Mouse (Mus musculus) forebrain, embryonic 15.5 days (tissue): ENCODE measurements around the gene Tmprss13. TPM values are rescaled to one million over a fixed set of nuclear protein-coding genes. Genes with fewer than 3 reads are reported as not detected.

Experiments used
- ATAC-seq: fragments of 200-750 bp; cut with Nextera tagmentation; replicated peaks from 2 replicates; pipeline ENCODE4 v1.8.0; 2017; ENCODE audit warnings: mild to moderate bottlenecking, moderate TSS enrichment, moderate library complexity
- H3K27ac ChIP-seq: fragments of 300-500 bp; sonication (generic); replicated peaks from 2 replicates; pipeline ENCODE4 v1.5.1; 2015; ENCODE audit warnings: mild to moderate bottlenecking, inconsistent platforms
- H3K27me3 ChIP-seq: fragments of 300-500 bp; sonication (generic); 2 replicates; pipeline ENCODE4 v1.6.1; 2015; ENCODE audit warnings: inconsistent platforms
- H3K36me3 ChIP-seq: fragments of 300-500 bp; sonication (generic); 2 replicates; pipeline ENCODE4 v1.6.1; 2015; ENCODE audit warnings: mild to moderate bottlenecking, inconsistent platforms
- H3K4me1 ChIP-seq: fragments of 300-500 bp; sonication (generic); 2 replicates; pipeline ENCODE4 v1.6.1; 2015; ENCODE audit warnings: inconsistent platforms
- H3K4me2 ChIP-seq: fragments of 300-500 bp; sonication (generic); replicated peaks from 2 replicates; pipeline ENCODE4 v1.6.1; 2015; ENCODE audit warnings: mild to moderate bottlenecking, inconsistent platforms
- H3K4me3 ChIP-seq: fragments of 300-500 bp; sonication (generic); 2 replicates; pipeline ENCODE4 v1.5.1; 2015; ENCODE audit warnings: mild to moderate bottlenecking, inconsistent platforms
- H3K9ac ChIP-seq: fragments of 300-500 bp; sonication (generic); replicated peaks from 2 replicates; pipeline ENCODE4 v1.6.1; 2015; ENCODE audit warnings: mild to moderate bottlenecking, inconsistent platforms
- H3K9me3 ChIP-seq: fragments of 300-500 bp; sonication (generic); 2 replicates; pipeline ENCODE4 v1.6.1; 2016; ENCODE audit warnings: inconsistent platforms
- WGBS: fragments of 180-500 bp; shearing (Covaris S2); methylation state at CpG from one replicate; pipeline ENCODE4 v1.1.7; 2015; ENCODE audit warnings: mixed read lengths; 5-methylcytosine and 5-hydroxymethylcytosine counted together
- polyA plus RNA-seq: library from polyadenylated mRNA; unstranded; fragments of >200 nt; fragmentation: Nextera tagmentation; extraction: Ambion mirVana; gene quantifications from 2 replicates; pipeline ENCODE4 v1.2.1, GENCODE M21; 2015

Gene Tmprss13
- polyA plus RNA-seq, 1 experiment from 2014 or later, result not detected

GRCm38 (mm10) chr9:45389596-45389995 is 70.7 kb downstream of the Tmprss13 start:
- Histone ChIP-seq H3K27ac (no peak overlapping the region), H3K4me1 (no peaks in the 10 kb centered on the region)
- WGBS, result 88% methylated on average over 8 of the region's 8 CpGs

GRCm38 (mm10) chr9:45391299-45391698 is 72.4 kb downstream of the Tmprss13 start:
- H3K36me3 ChIP-seq, result peaks cover 29% of the 10 kb centered on the region
- no peak overlapping the region for H3K4me2 ChIP-seq
- 82% methylated on average over 7 of the region's 7 CpGs for WGBS
- no peaks in the 10 kb centered on the region for H3K4me1 ChIP-seq
- no peak overlapping the region for H3K27ac ChIP-seq
- no peaks in the 10 kb centered on the region for H3K9me3 ChIP-seq
- no peak overlapping the region for H3K4me3 ChIP-seq
- H3K27me3 ChIP-seq, result no peaks in the 10 kb centered on the region
- H3K9ac ChIP-seq, result no peak overlapping the region
- ATAC-seq, result no peak

More at GRCm38 (mm10) chr9:45389596-45389995, 70.7 kb downstream of the Tmprss13 start:
- Histone ChIP-seq H3K27me3 (no peaks in the 10 kb centered on the region), H3K9me3 (no peaks in the 10 kb centered on the region), H3K4me3 (no peak overlapping the region), H3K36me3 (peaks cover 25% of the 10 kb centered on the region), H3K4me2 (no peak overlapping the region), H3K9ac (no peak overlapping the region)
- ATAC-seq, result no peak

GRCm38 (mm10) chr9:45395218-45395617 is 76.3 kb downstream of the Tmprss13 start:
- Histone ChIP-seq H3K27me3 (no peaks in the 10 kb centered on the region), H3K9ac (no peak overlapping the region), H3K27ac (no peak overlapping the region), H3K36me3 (peaks cover 33% of the 10 kb centered on the region), H3K9me3 (no peaks in the 10 kb centered on the region), H3K4me3 (no peak overlapping the region), H3K4me1 (no peaks in the 10 kb centered on the region), H3K4me2 (no peak overlapping the region)
- no peak for ATAC-seq
- 95% methylated on average over 6 of the region's 6 CpGs for WGBS

- Histone ChIP-seq H3K4me2 (no peak overlapping the region), H3K9me3 (no peaks in the 10 kb centered on the region), H3K27ac (no peak overlapping the region), H3K27me3 (no peaks in the 10 kb centered on the region), H3K4me1 (no peaks in the 10 kb centered on the region), H3K9ac (no peak overlapping the region), H3K36me3 (peaks cover 31% of the 10 kb centered on the region), H3K4me3 (no peak overlapping the region)
- 80% methylated on average over 3 of the region's 3 CpGs for WGBS
- no peak for ATAC-seq
Measured at GRCm38 (mm10) chr9:45395796-45396195, 76.9 kb downstream of the Tmprss13 start.

Other genes starting within 250 kb of the Tmprss13 start
- gene Jaml, start 239.9 kb upstream of the Tmprss13 start, polyA plus RNA-seq, result 0.45 TPM in 1 of 2 replicates, not detected in the other
- gene Scn2b, start 201.3 kb upstream of the Tmprss13 start, polyA plus RNA-seq, result 5.3 and 5.7 TPM in 2 replicates
- gene Scn4b, start 180.7 kb upstream of the Tmprss13 start, polyA plus RNA-seq, result 0.10 and 0.34 TPM in 2 replicates
- 0.10 TPM in 1 of 2 replicates, not detected in the other for gene BC049352, start 137.1 kb upstream of the Tmprss13 start, polyA plus RNA-seq
- not detected in 2 replicates for gene Tmprss4, start 115.0 kb upstream of the Tmprss13 start, polyA plus RNA-seq
- 0.42 and 0.49 TPM in 2 replicates for gene Il10ra, start 50.0 kb upstream of the Tmprss13 start, polyA plus RNA-seq
- gene Fxyd6, start 51.1 kb downstream of the Tmprss13 start, polyA plus RNA-seq, result 447 and 481 TPM in 2 replicates
- gene Fxyd2, start 80.6 kb downstream of the Tmprss13 start, polyA plus RNA-seq, result 5.8 and 6.3 TPM in 2 replicates
- 22.3 and 23.5 TPM in 2 replicates for gene Dscaml1, start 107.5 kb downstream of the Tmprss13 start, polyA plus RNA-seq